Mouse (Mus musculus) testis, adult 2 months (tissue): ENCODE measurements around the gene Rps25. TPM values are rescaled to one million over a fixed set of nuclear protein-coding genes. Genes with fewer than 3 reads are reported as not detected.
A peak's percentile ranks its signal among the peaks of the same experiment; 100 is the strongest.
"Not testable (repeated sequence)": the region's sequence is repeated elsewhere in the genome, so short reads cannot be mapped to it uniquely, and the experiment has no call there.

ENCODE experiments used
- H3K27ac ChIP-seq: fragments of 200-500 bp; 2 replicates; pipeline ENCODE4 v1.5.1; 2012; ENCODE audit warnings: low read depth, low read length; ENCODE audit not compliant: control insufficient read depth, insufficient read depth
- H3K27me3 ChIP-seq: fragments of 200-500 bp; 2 replicates; pipeline ENCODE4 v1.6.1; 2012; ENCODE audit warnings: mild to moderate bottlenecking, low read length, moderate library complexity; ENCODE audit not compliant: control insufficient read depth, insufficient read depth
- H3K36me3 ChIP-seq: fragments of 200-500 bp; 2 replicates; pipeline ENCODE4 v1.6.1; 2012; ENCODE audit warnings: mild to moderate bottlenecking, low read length; ENCODE audit not compliant: control insufficient read depth, insufficient read depth
- H3K4me1 ChIP-seq: fragments of 200-500 bp; 2 replicates; pipeline ENCODE4 v1.6.1; 2012; ENCODE audit warnings: low read length; ENCODE audit not compliant: control insufficient read depth, insufficient read depth
- H3K4me3 ChIP-seq: fragments of 200-500 bp; 2 replicates; pipeline ENCODE4 v1.5.1; 2012; ENCODE audit warnings: low read depth, mild to moderate bottlenecking, low read length, moderate library complexity, mixed read lengths; ENCODE audit not compliant: control insufficient read depth
- CTCF ChIP-seq: fragments of 200-500 bp; IDR thresholded peaks from 2 replicates; pipeline ENCODE4 v1.5.1; 2012; ENCODE audit warnings: low read depth, mild to moderate bottlenecking, inconsistent platforms, low read length, moderate library complexity; ENCODE audit not compliant: control insufficient read depth, insufficient read depth, insufficient replicate concordance
- POLR2A ChIP-seq: fragments of 200-500 bp; IDR thresholded peaks from 2 replicates; pipeline ENCODE4 v1.6.1; 2012; ENCODE audit warnings: low read depth, mild to moderate bottlenecking, inconsistent platforms, low read length, moderate library complexity; ENCODE audit not compliant: control insufficient read depth
- polyA plus RNA-seq: library from polyadenylated mRNA; depleted of rRNA; stranded (reverse); fragments of >200 nt; gene quantifications from 2 replicates; pipeline ENCODE4 v1.2.3, GENCODE M21; 2012; rRNA removed

Rps25 gene
- polyA plus RNA-seq, result 194 and 199 TPM in 2 replicates

GRCm38 (mm10) chr9:44406906-44407751, at the start of gene Rps25, which contains the start of gene Trappc4:
TSS of gene Rps25 (plus strand) at chr9:44407139.
TSS of gene Trappc4 (minus strand) at chr9:44407600.
- peak within 1 kb of the TSS; percentile 97 for H3K27ac ChIP-seq
- H3K36me3 ChIP-seq, result peaks cover 2% of the 10 kb centered on the region
- TF ChIP-seq CTCF, result no peak
- peak; percentile 63; the same call in 1 of the 2 replicates for TF ChIP-seq POLR2A
- no peaks in the 10 kb centered on the region for H3K27me3 ChIP-seq
- H3K4me1 ChIP-seq, result no peaks in the 10 kb centered on the region
- peak within 1 kb of the TSS; percentile 97 for H3K4me3 ChIP-seq

- Histone ChIP-seq H3K4me3 (no peak overlapping the region), H3K27ac (peak overlapping the region; percentile 1; the same call in 1 of the 2 replicates), H3K4me1 (no peaks in the 10 kb centered on the region), H3K27me3 (no peaks in the 10 kb centered on the region), H3K36me3 (peaks cover 13% of the 10 kb centered on the region)
- no peak for TF ChIP-seq POLR2A
- no peak for TF ChIP-seq CTCF
These were observed 49.7 kb upstream of the Rps25 start for GRCm38 (mm10) chr9:44357207-44357606.

- peak within 1 kb of the TSS; percentile 96 for H3K27ac ChIP-seq
These were observed 45.6 kb upstream of the Rps25 start, which contains the start of gene Vps11 for GRCm38 (mm10) chr9:44361190-44361917. TSS of gene Vps11 (minus strand) at chr9:44361670.

GRCm38 (mm10) chr9:44361931-44362330, 45.0 kb upstream of the Rps25 start:
- Histone ChIP-seq H3K27ac (peak overlapping the region; percentile 71), H3K4me3 (peak overlapping the region; percentile 99)
- H3K4me1 ChIP-seq, H3K27me3 ChIP-seq, H3K36me3 ChIP-seq: not testable (repeated sequence)

More at GRCm38 (mm10) chr9:44361190-44361917, 45.6 kb upstream of the Rps25 start, which contains the start of gene Vps11:
- no peaks in the 10 kb centered on the region for H3K27me3 ChIP-seq
- peak within 1 kb of the TSS; percentile 99 for H3K4me3 ChIP-seq
- no peaks in the 10 kb centered on the region for H3K4me1 ChIP-seq
- peak; percentile 84 for TF ChIP-seq POLR2A
- no peak for TF ChIP-seq CTCF
- peaks cover 7% of the 10 kb centered on the region; the same call in 1 of the 2 replicates for H3K36me3 ChIP-seq

- TF ChIP-seq POLR2A, result no peak
- peak; percentile 50; the same call in 1 of the 2 replicates for TF ChIP-seq CTCF
- no peaks in the 10 kb centered on the region for H3K4me1 ChIP-seq
- no peaks in the 10 kb centered on the region for H3K36me3 ChIP-seq
- H3K27me3 ChIP-seq, result no peaks in the 10 kb centered on the region
- no peak overlapping the region for H3K4me3 ChIP-seq
- H3K27ac ChIP-seq, result no peak overlapping the region
These were observed 42.5 kb upstream of the Rps25 start for GRCm38 (mm10) chr9:44364480-44364879.

GRCm38 (mm10) chr9:44373386-44373785, 33.6 kb upstream of the Rps25 start:
- TF ChIP-seq POLR2A, result no peak
- no peak for TF ChIP-seq CTCF
- Histone ChIP-seq H3K27ac (no peak overlapping the region), H3K4me1 (no peaks in the 10 kb centered on the region), H3K27me3 (no peaks in the 10 kb centered on the region), H3K4me3 (no peak overlapping the region), H3K36me3 (no peaks in the 10 kb centered on the region)

GRCm38 (mm10) chr9:44376141-44376540, 30.8 kb upstream of the Rps25 start:
- peaks cover 3% of the 10 kb centered on the region for H3K4me1 ChIP-seq
- peaks cover 2% of the 10 kb centered on the region; the same call in 1 of the 2 replicates for H3K36me3 ChIP-seq
- no peak overlapping the region for H3K27ac ChIP-seq
- no peak overlapping the region for H3K4me3 ChIP-seq
- TF ChIP-seq POLR2A, result no peak
- TF ChIP-seq CTCF, result no peak
- no peaks in the 10 kb centered on the region for H3K27me3 ChIP-seq

- H3K4me1 ChIP-seq, H3K27ac ChIP-seq, H3K27me3 ChIP-seq, H3K36me3 ChIP-seq, H3K4me3 ChIP-seq: not testable (repeated sequence)
These were observed 29.6 kb upstream of the Rps25 start for GRCm38 (mm10) chr9:44377335-44377734.
